Mouse (Mus musculus): ENCODE measurements at regions not wholly inside any gene's neighbourhood (a gene's known extent, or its start where the extent isn't known, plus 50 kb on each side); places are given as distances from the start of the nearest gene placed in this dataset.
A peak's percentile ranks its signal among the peaks of the same experiment; 100 is the strongest.

- DNase-seq (ENCODE audit: low spot score), result peak; percentile 1
These were observed 636.2 kb upstream of the Bche start for GRCm38 (mm10) chr3:74344380-74344779.
